Mouse (Mus musculus): ENCODE results near the gene Ocln. TPM values are rescaled to one million over a fixed set of nuclear protein-coding genes. Genes with fewer than 3 reads are reported as not detected.
"Not testable (repeated sequence)": the region's sequence is repeated elsewhere in the genome, so short reads cannot be mapped to it uniquely, and the experiment has no call there.

Gene Ocln
- polyA plus RNA-seq, 1 experiment: 23.3 TPM

DNA sequence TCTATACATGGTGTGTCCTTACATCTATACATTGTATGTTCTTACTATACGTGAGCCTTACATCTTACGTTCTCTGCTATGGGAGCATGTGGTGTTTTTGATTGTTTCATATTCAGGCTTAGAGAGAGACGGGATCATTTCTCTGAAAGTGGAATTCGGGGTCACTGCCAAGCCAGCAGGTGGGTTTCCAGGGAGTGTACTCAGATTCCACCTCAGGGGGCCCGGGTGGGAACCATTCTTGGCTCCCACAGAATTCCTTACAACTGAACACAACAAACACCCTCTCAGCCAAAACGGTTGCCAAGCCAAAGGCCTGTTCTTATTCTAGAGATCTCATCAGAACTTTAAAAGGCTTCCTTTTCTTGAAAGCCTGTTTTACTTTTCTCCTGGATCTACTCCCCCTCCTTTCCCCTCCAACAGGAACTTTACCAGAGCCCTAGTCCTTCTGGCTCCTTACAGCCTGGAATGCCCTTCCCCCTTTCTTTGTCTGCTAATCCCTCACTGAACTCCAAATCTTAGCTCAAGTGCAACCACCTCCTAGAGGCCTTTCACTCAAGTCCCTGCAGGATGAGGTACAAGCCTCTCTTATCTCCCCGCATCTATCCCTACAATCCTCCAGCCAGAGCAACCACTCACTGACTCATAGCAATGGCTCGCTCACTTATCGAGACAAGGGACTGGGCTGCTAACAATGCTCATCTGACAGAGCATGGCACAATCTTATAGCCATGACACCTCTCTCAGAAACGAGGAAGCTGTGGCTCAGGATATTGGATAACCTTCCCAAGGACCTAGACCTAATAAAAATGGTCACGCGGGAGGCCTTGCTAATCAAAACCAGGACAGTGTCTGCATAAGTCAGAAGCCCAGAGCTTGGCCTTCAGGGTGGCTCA is 36.1 kb downstream of the Ocln start:
- H3K27ac ChIP-seq (ENCODE audit: insufficient read depth, low read depth, low read length): peak overlapping the region; percentile 96
- H3K4me3 ChIP-seq (ENCODE audit: low read depth, low read length): no peak overlapping the region
- peaks cover 25% of the 10 kb centered on the region for H3K36me3 ChIP-seq (ENCODE audit: control insufficient read depth, insufficient read depth, low read length)
- TF ChIP-seq CTCF (IDR thresholded peaks at IDR 0.05; ENCODE audit: extremely low read depth, insufficient read length, insufficient replicate concordance, low read depth, low read length): no peak
- TF ChIP-seq POLR2A (IDR thresholded peaks at IDR 0.05; ENCODE audit: low read depth, low read length): no peak
- H3K27me3 ChIP-seq (ENCODE audit: control insufficient read depth, insufficient read depth, low read length): no peaks in the 10 kb centered on the region
- 44% methylated on average over 12 of the region's 12 CpGs for WGBS
- peaks cover 42% of the 10 kb centered on the region for H3K4me1 ChIP-seq (ENCODE audit: control insufficient read depth, insufficient read depth, insufficient read length, low read length)

DNA sequence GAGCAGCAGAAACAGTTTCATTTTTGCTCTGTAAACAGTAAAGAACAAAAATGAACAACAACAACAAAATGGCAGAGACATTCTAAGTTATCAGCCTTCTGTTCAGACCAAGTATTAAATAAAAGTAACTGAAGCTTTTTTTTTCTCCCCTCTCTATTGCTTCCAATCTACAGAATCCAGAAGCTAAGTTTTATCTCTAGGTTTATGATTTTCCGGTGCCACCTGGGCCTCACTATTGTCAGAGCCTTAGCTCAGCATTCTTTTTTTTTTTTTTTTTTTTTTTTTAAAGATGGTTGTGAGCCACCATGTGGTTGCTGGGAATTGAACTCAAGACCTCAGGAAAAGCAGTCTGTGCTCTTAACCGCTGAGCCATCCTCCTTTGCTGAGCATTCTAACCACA is 39.7 kb downstream of the Ocln start:
- H3K4me1 ChIP-seq (ENCODE audit: control insufficient read depth, insufficient read depth, insufficient read length, low read length): peaks cover 22% of the 10 kb centered on the region
- no peak overlapping the region for H3K27ac ChIP-seq (ENCODE audit: insufficient read depth, low read depth, low read length)
- H3K27me3 ChIP-seq (ENCODE audit: control insufficient read depth, insufficient read depth, low read length): no peaks in the 10 kb centered on the region
- WGBS: 59% methylated on average over 2 of the region's 2 CpGs
- no peak for TF ChIP-seq POLR2A (IDR thresholded peaks at IDR 0.05; ENCODE audit: low read depth, low read length)
- no peak for TF ChIP-seq CTCF (IDR thresholded peaks at IDR 0.05; ENCODE audit: extremely low read depth, insufficient read length, insufficient replicate concordance, low read depth, low read length)
- peaks cover 35% of the 10 kb centered on the region for H3K36me3 ChIP-seq (ENCODE audit: control insufficient read depth, insufficient read depth, low read length)
- H3K4me3 ChIP-seq (ENCODE audit: low read depth, low read length): no peak overlapping the region

DNA sequence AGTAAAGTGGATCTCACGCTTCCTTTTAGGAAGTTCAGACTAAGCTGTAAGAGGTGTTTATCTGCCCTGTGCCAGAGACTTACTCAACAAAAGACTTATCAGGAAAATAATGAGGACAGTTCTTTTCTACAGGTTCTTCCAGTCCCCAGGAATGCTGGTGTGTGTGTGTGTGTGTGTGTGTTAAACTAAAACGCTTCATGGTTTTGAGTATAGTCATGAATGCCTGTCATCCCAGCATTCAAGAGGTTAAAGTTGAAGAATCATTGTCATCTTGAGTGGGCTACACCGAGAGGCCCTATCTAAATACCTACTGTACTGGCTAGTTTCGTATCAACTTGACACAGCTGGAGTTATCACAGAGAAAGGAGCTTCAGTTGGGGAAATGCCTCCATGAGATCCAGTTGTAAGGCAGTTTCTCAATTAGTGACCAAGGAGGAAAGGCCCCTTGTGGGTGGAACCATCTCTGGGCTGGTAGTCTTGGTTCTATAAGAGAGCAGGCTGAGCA is 40.6 kb downstream of the Ocln start:
- Histone ChIP-seq H3K4me1 (ENCODE audit: control insufficient read depth, insufficient read depth, insufficient read length, low read length) (peaks cover 17% of the 10 kb centered on the region; the same call in 1 of the 2 replicates), H3K36me3 (ENCODE audit: control insufficient read depth, insufficient read depth, low read length) (peaks cover 37% of the 10 kb centered on the region), H3K27me3 (ENCODE audit: control insufficient read depth, insufficient read depth, low read length) (no peaks in the 10 kb centered on the region), H3K4me3 (ENCODE audit: low read depth, low read length) (no peak overlapping the region), H3K27ac (ENCODE audit: insufficient read depth, low read depth, low read length) (no peak overlapping the region)
- WGBS: 72% methylated on average over 4 of the region's 4 CpGs
- TF ChIP-seq CTCF (IDR thresholded peaks at IDR 0.05; ENCODE audit: extremely low read depth, insufficient read length, insufficient replicate concordance, low read depth, low read length): no peak
- TF ChIP-seq POLR2A (IDR thresholded peaks at IDR 0.05; ENCODE audit: low read depth, low read length): no peak

- H3K4me3 ChIP-seq (ENCODE audit: low read depth, low read length): no peak overlapping the region
- H3K27ac ChIP-seq (ENCODE audit: insufficient read depth, low read depth, low read length): no peak overlapping the region
- H3K27me3 ChIP-seq (ENCODE audit: control insufficient read depth, insufficient read depth, low read length): no peaks in the 10 kb centered on the region
- H3K36me3 ChIP-seq (ENCODE audit: control insufficient read depth, insufficient read depth, low read length): peaks cover 39% of the 10 kb centered on the region
- peaks cover 13% of the 10 kb centered on the region; the same call in 1 of the 2 replicates for H3K4me1 ChIP-seq (ENCODE audit: control insufficient read depth, insufficient read depth, insufficient read length, low read length)
- TF ChIP-seq CTCF (IDR thresholded peaks at IDR 0.05; ENCODE audit: extremely low read depth, insufficient read length, insufficient replicate concordance, low read depth, low read length) (no peak), POLR2A (IDR thresholded peaks at IDR 0.05; ENCODE audit: low read depth, low read length) (no peak)
- 71% methylated on average over 7 of the region's 7 CpGs for WGBS
These were observed 41.2 kb downstream of the Ocln start for GRCm38 (mm10) chr13:100511146-100511859.

DNA sequence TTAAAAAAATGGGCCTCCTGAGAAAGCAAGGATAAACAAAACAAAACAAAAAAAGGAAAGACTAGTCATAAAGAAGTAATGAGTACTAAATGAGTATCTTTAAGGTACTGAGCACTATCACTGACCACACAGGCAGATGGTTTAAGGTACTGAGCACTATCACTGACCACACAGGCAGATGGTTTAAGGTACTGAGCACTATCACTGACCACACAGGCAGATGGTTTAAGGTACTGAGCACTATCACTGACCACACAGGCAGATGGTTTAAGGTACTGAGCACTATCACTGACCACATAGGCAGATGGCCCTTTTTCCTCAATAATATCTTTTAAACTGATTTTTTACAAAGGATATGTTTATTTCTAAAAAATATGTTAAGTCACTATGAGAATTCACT is 52.9 kb downstream of the Ocln start:
- H3K36me3 ChIP-seq (ENCODE audit: control insufficient read depth, insufficient read depth, low read length): peaks cover 33% of the 10 kb centered on the region
- not testable (repeated sequence) for H3K4me3 ChIP-seq (ENCODE audit: low read depth, low read length); H3K27ac ChIP-seq (ENCODE audit: insufficient read depth, low read depth, low read length); H3K27me3 ChIP-seq (ENCODE audit: control insufficient read depth, insufficient read depth, low read length); H3K4me1 ChIP-seq (ENCODE audit: control insufficient read depth, insufficient read depth, insufficient read length, low read length)

GRCm38 (mm10) chr13:100495337-100495736 is 57.2 kb downstream of the Ocln start:
- 75% methylated on average over 4 of the region's 4 CpGs for WGBS
- Histone ChIP-seq H3K4me1 (ENCODE audit: control insufficient read depth, insufficient read depth, insufficient read length, low read length) (peaks cover 5% of the 10 kb centered on the region), H3K36me3 (ENCODE audit: control insufficient read depth, insufficient read depth, low read length) (peaks cover 14% of the 10 kb centered on the region), H3K27ac (ENCODE audit: insufficient read depth, low read depth, low read length) (no peak overlapping the region), H3K4me3 (ENCODE audit: low read depth, low read length) (no peak overlapping the region), H3K27me3 (ENCODE audit: control insufficient read depth, insufficient read depth, low read length) (no peaks in the 10 kb centered on the region)
- TF ChIP-seq CTCF (IDR thresholded peaks at IDR 0.05; ENCODE audit: extremely low read depth, insufficient read length, insufficient replicate concordance, low read depth, low read length) (no peak), POLR2A (IDR thresholded peaks at IDR 0.05; ENCODE audit: low read depth, low read length) (no peak)

- peaks cover 14% of the 10 kb centered on the region for H3K36me3 ChIP-seq (ENCODE audit: control insufficient read depth, insufficient read depth, low read length)
- H3K27me3 ChIP-seq (ENCODE audit: control insufficient read depth, insufficient read depth, low read length); H3K27ac ChIP-seq (ENCODE audit: insufficient read depth, low read depth, low read length); H3K4me3 ChIP-seq (ENCODE audit: low read depth, low read length); H3K4me1 ChIP-seq (ENCODE audit: control insufficient read depth, insufficient read depth, insufficient read length, low read length): not testable (repeated sequence)
- peak; percentile 33; the same call in 1 of the 2 replicates for TF ChIP-seq CTCF (IDR thresholded peaks at IDR 0.05; ENCODE audit: extremely low read depth, insufficient read length, insufficient replicate concordance, low read depth, low read length)
- 80% methylated on average over 8 of the region's 8 CpGs for WGBS
These were observed 58.1 kb downstream of the Ocln start for GRCm38 (mm10) chr13:100494370-100494769.

Data from small intestine, adult 2 months (tissue).